14 mouse cellular contexts compared by ENCODE assay signal in the genomic region with DNA sequence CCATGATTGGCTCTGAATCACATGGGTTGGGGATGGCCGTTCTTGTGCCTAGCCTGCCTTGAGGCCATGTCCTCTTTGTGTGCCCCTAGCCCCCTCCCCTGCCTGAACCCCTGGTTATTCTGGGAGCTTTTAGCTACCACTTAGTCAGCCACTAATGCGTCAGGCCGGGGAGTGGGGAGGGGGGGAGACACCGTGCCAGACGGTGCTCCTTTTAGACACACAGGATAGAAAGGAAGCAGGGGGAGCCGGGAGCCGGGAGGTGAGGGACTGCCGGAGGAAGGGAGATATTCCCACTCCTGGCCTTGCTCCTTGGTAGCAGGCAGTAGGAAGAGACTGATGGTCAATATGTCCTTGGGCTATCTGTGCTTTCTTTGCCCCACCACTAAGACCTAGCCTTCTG. TPM values are rescaled to one million over a fixed set of nuclear protein-coding genes. Genes with fewer than 3 reads are reported as not detected.
DNase-seq lines count a peak whose midpoint lies in the region; ATAC-seq and TF ChIP-seq lines count a peak whose summit lies in the region.
"Had no signal": no experiment of that assay in that cellular context is flagged by ENCODE, and none has a peak within 500 bp of the region (broad histone marks: within the 10 kb centered on the region; RNA-seq: fewer than 3 reads in every experiment).

No protein-coding gene starts in this region.

- H3K36me3 ChIP-seq in kidney, adult 2 months (ENCODE audit: control insufficient read depth, insufficient read depth, low read length) = no peaks in the 10 kb centered on the region
- no peaks in the 10 kb centered on the region for H3K36me3 ChIP-seq in kidney, embryonic 15.5 days
- peaks cover 3% of the 10 kb centered on the region for H3K36me3 ChIP-seq in forebrain, embryonic 13.5 days (ENCODE audit: poor library complexity, severe bottlenecking)
- H3K36me3 ChIP-seq: G1E; liver, embryonic 13.5 days had no signal

- H3K4me3 ChIP-seq in kidney, adult 2 months (ENCODE audit: insufficient read depth, low read depth, low read length) = no peak overlapping the region
- no peak overlapping the region for H3K4me3 ChIP-seq in kidney, embryonic 15.5 days (replicated peaks)
- H3K4me3 ChIP-seq in forebrain, embryonic 13.5 days = no peak overlapping the region
- H3K4me3 ChIP-seq: liver, embryonic 13.5 days had no signal

- no peak for TF ChIP-seq POLR2A in kidney, adult 2 months (IDR thresholded peaks at IDR 0.05; ENCODE audit: low read depth, low read length)

- ATAC-seq in kidney, embryonic 15.5 days (replicated peaks; ENCODE audit: low FRiP score) = no peak
- ATAC-seq in forebrain, embryonic 13.5 days = 0 out of 2 replicates have a peak, but pooled peaks have one; percentile 12
- no peak for ATAC-seq in activated CD4-positive, CD25-positive, alpha-beta regulatory T cell, adult 4 months
- no peak for ATAC-seq in granulocyte monocyte progenitor cell, adult 5-6 weeks (replicated peaks; ENCODE audit: poor library complexity, severe bottlenecking)

- H3K9ac ChIP-seq in kidney, embryonic 15.5 days = no peak overlapping the region
- H3K9ac ChIP-seq in forebrain, embryonic 13.5 days = no peak overlapping the region
- H3K9ac ChIP-seq: liver, embryonic 13.5 days had no signal

- TF ChIP-seq CTCF in kidney, adult 2 months (conservative IDR thresholded peaks at IDR 0.05; ENCODE audit: insufficient read depth, insufficient read length, low read depth, low read length) = no peak

- intact Hi-C loops in heart, postnatal 10 days (cut with DNase I) = no loop called here

- H3K27me3 ChIP-seq in kidney, adult 2 months (replicated peaks; ENCODE audit: control insufficient read depth, insufficient read depth, low read length) = no peaks in the 10 kb centered on the region
- peaks cover 22% of the 10 kb centered on the region for H3K27me3 ChIP-seq in kidney, embryonic 15.5 days
- no peaks in the 10 kb centered on the region for H3K27me3 ChIP-seq in forebrain, embryonic 13.5 days

- H3K9me3 ChIP-seq in kidney, embryonic 15.5 days (replicated peaks) = no peaks in the 10 kb centered on the region
- no peaks in the 10 kb centered on the region for H3K9me3 ChIP-seq in forebrain, embryonic 13.5 days (replicated peaks)
- H3K9me3 ChIP-seq: G1E; liver, embryonic 13.5 days had no signal

- H3K4me2 ChIP-seq in kidney, embryonic 15.5 days = no peak overlapping the region
- H3K4me2 ChIP-seq in forebrain, embryonic 13.5 days = no peak overlapping the region
- H3K4me2 ChIP-seq: liver, embryonic 13.5 days had no signal

- H3K4me1 ChIP-seq in kidney, adult 2 months (ENCODE audit: control insufficient read depth, insufficient read depth, low read length) = no peaks in the 10 kb centered on the region
- H3K4me1 ChIP-seq in kidney, embryonic 15.5 days = peaks cover 29% of the 10 kb centered on the region
- peaks cover 42% of the 10 kb centered on the region for H3K4me1 ChIP-seq in forebrain, embryonic 13.5 days
- H3K4me1 ChIP-seq: liver, embryonic 13.5 days had no signal

- DNase-seq in heart, adult 11 months = peak; percentile 95
- no peak for DNase-seq in heart, postnatal 10 days
- no peak for DNase-seq in kidney, adult 2 months
- DNase-seq in brain, adult 2 months (ENCODE audit: low read depth, low spot score) = peak; percentile 69
- DNase-seq: B cell, adult 2 months; cerebellum, adult 8-10 months; liver, embryonic 13.5 days; midbrain, embryonic 14.5 days; thymus, adult 18-20 months had no signal

- H3K27ac ChIP-seq in kidney, adult 2 months (ENCODE audit: insufficient read depth, low read depth, low read length) = 0 out of 2 replicates have a peak overlapping the region, but pooled peaks have one; percentile 19
- H3K27ac ChIP-seq in kidney, embryonic 15.5 days = no peak overlapping the region
- H3K27ac ChIP-seq in forebrain, embryonic 13.5 days = no peak overlapping the region
- H3K27ac ChIP-seq: liver, embryonic 13.5 days had no signal

- WGBS in kidney, adult 2 months = 58% methylated on average over 8 of the region's 8 CpGs
- WGBS in kidney, embryonic 15.5 days = 51% methylated on average over 8 of the region's 8 CpGs
- 33% methylated on average over 8 of the region's 8 CpGs for WGBS in forebrain, embryonic 13.5 days

RNA-seq across cellular contexts. Expression of a gene that starts 10.0 kb away (rescaled TPM):
- 10 to 100 TPM; 45.2 to 48.3 TPM for total RNA-seq in heart, postnatal 10 days (2021)
- polyA plus RNA-seq in kidney, adult 2 months (2012; rRNA removed) = 9.4 and 9.6 TPM in 2 replicates
- polyA plus RNA-seq in kidney, embryonic 15.5 days (2015; fragmentation: Nextera tagmentation; extraction: Ambion mirVana) = 0.39 and 0.45 TPM in 2 replicates
- 1.1 and 2.2 TPM in 2 replicates for polyA plus RNA-seq in forebrain, embryonic 13.5 days (2015; fragmentation: Nextera tagmentation; extraction: Ambion mirVana)
- polyA plus RNA-seq in activated CD4-positive, CD25-positive, alpha-beta regulatory T cell, adult 4 months (2017; shearing (Covaris generic)) = under 1 TPM; 0.16 to 0.55 TPM
- 0.51 TPM in 1 of 2 replicates, not detected in the other for total RNA-seq in granulocyte monocyte progenitor cell, adult 5-6 weeks (2014; fragmentation: Nextera tagmentation)
- 0.26 TPM in 1 of 2 replicates, not detected in the other for total RNA-seq in granulocyte monocyte progenitor cell, adult 5-6 weeks (2017)
- total RNA-seq: G1E had no signal
- polyA plus RNA-seq: liver, embryonic 13.5 days had no signal

RNA-seq across cellular contexts. Expression of a gene that starts 39.1 kb away (rescaled TPM):
- total RNA-seq in heart, postnatal 10 days (2021) = 10 to 100 TPM; 69.4 to 81.8 TPM
- polyA plus RNA-seq in kidney, adult 2 months (2012; rRNA removed) = 144 and 150 TPM in 2 replicates
- polyA plus RNA-seq in kidney, embryonic 15.5 days (2015; fragmentation: Nextera tagmentation; extraction: Ambion mirVana) = 104 and 114 TPM in 2 replicates
- polyA plus RNA-seq in forebrain, embryonic 13.5 days (2015; fragmentation: Nextera tagmentation; extraction: Ambion mirVana) = 164 and 165 TPM in 2 replicates
- 100 to 1,000 TPM; 119 to 137 TPM for polyA plus RNA-seq in activated CD4-positive, CD25-positive, alpha-beta regulatory T cell, adult 4 months (2017; shearing (Covaris generic))
- 84.9 and 113 TPM in 2 replicates for total RNA-seq in granulocyte monocyte progenitor cell, adult 5-6 weeks (2014; fragmentation: Nextera tagmentation)
- total RNA-seq in granulocyte monocyte progenitor cell, adult 5-6 weeks (2017) = 11.7 and 19.3 TPM in 2 replicates

RNA-seq across cellular contexts. Expression of a gene that starts 56.3 kb away (rescaled TPM):
- under 1 TPM; 0.35 to 0.50 TPM for total RNA-seq in heart, postnatal 10 days (2021)
- 0.16 and 5.1 TPM in 2 replicates for polyA plus RNA-seq in kidney, adult 2 months (2012; rRNA removed)
- 15.7 and 46.0 TPM in 2 replicates for polyA plus RNA-seq in kidney, embryonic 15.5 days (2015; fragmentation: Nextera tagmentation; extraction: Ambion mirVana)
- polyA plus RNA-seq in forebrain, embryonic 13.5 days (2015; fragmentation: Nextera tagmentation; extraction: Ambion mirVana) = 0.23 and 0.65 TPM in 2 replicates
- polyA plus RNA-seq in activated CD4-positive, CD25-positive, alpha-beta regulatory T cell, adult 4 months (2017; shearing (Covaris generic)) = not detected
- total RNA-seq in granulocyte monocyte progenitor cell, adult 5-6 weeks (2014; fragmentation: Nextera tagmentation) = 0.58 and 7.0 TPM in 2 replicates
- total RNA-seq in granulocyte monocyte progenitor cell, adult 5-6 weeks (2017) = 0.52 and 1.2 TPM in 2 replicates

Comparison
In these comparisons a context has a peak if more than half of its experiments do, and no peak if none do; other contexts are left out.
1. DNase-seq: peak in heart, adult 11 months (single experiment) and brain, adult 2 months (single experiment); none in heart, postnatal 10 days (0 of 2) and kidney, adult 2 months (single experiment).